Mouse (Mus musculus) fibroblast of lung, adult 2 months (primary cell): ENCODE results near the gene Rnaset2a.
"Not testable (repeated sequence)": the region's sequence is repeated elsewhere in the genome, so short reads cannot be mapped to it uniquely, and the experiment has no call there.

Experiments
- DNase-seq: peaks from one replicate; pipeline ENCODE4 v3.0.0-alpha.2; 2011; ENCODE audit warnings: low read depth

Gene Rnaset2a

DNA sequence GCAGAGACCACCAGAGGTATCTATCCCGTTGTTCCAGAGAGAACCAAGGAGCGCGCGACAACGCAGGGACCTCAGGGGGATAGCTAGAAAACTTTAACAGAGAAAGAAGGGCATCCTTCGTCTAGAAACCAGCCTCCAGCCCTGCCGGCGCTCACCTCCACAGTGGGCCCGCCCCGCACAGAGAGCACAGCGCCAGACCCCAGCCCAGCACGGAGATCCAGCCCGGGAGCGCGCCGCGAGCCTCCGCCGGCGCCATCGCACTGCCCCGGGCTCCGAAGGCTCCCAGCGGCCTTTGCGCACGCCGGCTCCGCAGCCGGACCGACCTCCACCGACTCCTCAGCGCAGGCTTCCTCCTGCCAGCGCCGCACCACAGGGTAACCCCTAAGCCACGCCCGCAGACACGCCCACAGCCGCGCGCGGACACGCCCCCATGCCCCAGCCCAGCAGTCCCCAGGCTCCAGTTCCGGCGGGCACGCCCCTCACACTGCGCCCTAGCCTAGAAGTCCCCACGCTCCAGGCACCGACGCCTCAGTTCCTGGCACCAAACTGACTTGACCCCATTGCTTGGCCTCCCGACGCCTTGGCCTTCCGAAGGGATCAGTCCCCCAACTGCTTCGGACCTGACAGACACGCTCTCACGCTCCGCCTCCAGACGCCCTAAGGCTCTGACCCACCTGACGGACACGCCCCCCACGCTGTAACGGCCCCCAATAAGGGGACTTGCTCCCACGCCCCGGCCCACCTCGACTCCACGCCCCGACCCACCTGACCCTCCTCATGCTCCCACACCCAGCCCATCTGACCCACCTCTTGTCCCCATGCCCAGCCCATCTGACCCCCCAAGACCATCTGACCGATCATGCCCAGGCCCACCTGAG lies at the start of gene Rnaset2a, which contains the start of gene Gm49673:
Rnaset2a (minus strand) TSS at position 659 of the 878 bp plus-strand sequence.
Gm49673 (minus strand) TSS at position 350 of the 878 bp plus-strand sequence.
- peak; percentile 0 for DNase-seq

DNA sequence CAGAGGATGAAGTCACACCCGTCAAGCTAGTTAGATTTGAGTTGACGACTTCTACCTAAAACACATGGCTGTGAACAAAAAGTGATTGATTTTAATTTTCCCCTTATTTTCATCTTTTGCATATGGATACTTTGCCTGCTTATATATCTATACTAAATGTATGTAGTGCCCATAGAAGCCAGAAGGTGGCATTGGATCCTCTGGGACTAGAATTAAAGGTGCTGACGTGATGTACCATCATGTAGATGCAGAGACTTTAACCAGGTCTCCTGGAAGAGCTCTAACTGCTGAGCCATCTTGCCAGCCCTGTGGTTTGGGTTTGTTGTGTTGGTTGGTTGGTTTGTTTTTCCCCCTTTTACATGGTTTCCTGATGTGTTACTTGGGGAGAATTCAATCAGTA lies 49.8 kb upstream of the Rnaset2a start:
- DNase-seq: no peak

DNA sequence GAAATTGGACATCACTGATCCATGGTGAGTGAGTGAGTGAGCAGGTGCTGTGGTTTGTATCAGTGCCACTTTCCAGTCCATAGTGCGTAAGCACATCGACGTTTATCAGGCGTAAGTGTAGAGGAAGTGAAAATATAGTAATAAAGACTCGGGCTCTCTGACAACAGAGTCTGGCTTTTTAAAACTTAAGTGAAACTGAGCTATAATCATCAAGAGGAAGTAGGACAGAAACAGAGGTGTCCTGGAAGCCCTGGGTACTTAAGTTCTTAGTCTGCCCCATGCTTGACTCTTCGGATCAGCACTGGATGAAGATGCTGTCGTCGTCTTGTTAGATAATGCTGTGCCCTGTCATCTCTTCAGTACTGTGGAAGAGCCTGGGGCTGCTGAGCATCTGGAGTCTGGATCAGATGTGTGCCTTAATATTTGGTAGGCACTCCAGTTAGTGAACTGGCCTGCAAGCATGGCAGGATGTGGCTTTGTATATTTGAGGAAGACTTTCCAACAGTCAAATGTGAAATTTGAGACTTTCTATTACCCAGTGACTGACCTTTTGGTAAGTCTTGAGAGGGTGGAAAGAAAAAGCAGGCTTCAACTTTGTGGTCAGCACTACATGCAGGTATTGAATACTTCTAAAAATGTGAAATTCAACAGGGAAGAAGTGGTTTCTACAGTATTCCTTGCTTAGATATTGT lies 47.9 kb upstream of the Rnaset2a start:
- no peak for DNase-seq

DNA sequence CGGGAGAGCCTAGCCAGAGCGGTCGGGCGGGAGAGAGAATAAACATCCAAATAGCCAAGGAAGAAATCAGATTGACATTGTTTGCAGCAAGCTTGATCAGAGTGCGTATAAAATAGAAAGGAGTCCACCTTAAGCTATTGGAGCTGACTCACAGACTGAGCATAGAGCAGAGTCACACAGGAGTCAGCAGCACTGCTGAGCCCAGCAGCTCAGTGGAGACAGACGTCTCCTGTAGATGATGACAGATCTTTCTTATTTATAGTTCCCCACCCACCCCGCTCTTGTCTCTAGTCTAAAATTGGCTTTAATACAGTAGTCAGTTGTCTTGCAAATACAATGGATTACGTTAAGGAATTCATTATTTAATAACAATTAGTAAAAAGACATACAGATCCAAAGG lies 45.8 kb upstream of the Rnaset2a start:
- no peak for DNase-seq

DNA sequence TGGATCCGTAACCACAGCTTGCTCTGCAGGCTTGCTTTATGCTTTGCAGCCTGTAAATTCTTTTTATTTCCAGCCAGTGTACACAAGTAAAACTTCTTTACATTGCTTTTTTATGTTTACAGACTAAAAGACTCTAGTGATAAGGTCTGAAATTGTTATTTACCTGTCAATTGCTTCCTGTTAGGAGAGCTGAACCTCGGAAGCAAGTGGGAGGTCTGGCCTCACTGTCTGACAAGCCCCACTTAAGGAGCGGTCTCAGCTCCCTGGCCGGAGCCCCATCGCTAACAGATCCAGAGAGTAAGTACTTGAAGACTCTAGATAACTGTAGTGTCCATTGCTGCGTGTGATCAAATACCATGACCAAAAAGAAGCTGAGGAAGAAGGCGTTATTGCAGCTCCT lies 36.3 kb upstream of the Rnaset2a start:
- DNase-seq: no peak

DNA sequence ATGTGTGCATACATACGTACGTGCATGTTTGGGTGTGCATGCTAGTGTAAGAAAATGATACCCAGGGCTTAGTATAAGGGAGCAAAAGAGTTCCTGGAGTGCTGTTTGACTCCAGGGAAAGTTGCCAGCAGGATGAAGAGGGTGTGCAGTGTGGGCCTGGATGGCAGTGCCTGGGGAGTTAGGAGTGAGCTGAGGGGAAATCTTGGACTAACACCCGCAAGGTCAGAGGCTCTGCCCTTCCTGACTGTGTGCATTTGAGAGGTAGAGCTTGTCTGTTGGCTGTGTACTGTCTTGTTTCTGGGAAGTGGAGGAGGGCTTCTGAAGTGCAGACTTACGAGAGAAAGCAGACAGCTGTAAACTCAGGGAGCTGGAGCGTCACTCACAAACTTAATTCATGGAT lies 35.9 kb upstream of the Rnaset2a start:
- no peak for DNase-seq

DNA sequence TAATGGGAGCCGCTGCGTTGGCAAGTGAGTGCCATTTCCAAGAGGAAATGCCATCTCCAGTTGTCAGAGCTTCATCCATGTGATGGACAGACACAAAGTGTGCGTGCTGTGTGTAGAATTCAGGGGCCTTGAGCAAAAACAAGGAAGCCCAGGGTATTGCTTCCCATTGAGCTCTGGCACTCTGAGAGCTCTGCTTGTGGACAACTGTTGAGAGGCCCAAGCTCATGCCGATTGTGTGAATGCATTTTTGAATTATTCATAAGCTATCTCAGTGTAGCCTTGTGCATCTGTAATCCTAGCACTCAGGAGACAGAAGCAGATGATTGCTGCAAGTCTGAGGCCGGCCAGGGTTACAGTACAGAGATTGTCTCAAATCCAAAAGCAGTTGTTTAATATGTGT lies 29.2 kb upstream of the Rnaset2a start:
- no peak for DNase-seq

DNA sequence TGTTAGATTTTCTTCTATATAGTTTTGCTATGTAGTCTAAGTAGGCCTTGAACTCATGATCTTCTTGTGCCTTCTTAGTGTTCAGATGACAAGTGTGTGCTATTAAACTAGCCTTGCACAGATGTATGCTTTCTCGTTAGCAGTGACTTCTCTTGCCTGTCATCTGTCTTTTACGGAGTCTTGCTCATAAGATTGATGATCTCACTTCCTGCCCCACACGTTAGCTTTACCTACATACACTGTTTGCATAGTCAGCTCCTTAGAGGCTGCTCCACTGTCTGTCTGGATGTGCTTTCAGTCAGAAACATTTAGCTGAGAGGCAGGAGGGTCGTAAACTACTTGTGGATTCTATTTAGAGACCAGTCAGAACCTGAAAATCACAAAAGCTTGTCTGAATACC lies 23.2 kb upstream of the Rnaset2a start:
- no peak for DNase-seq

DNA sequence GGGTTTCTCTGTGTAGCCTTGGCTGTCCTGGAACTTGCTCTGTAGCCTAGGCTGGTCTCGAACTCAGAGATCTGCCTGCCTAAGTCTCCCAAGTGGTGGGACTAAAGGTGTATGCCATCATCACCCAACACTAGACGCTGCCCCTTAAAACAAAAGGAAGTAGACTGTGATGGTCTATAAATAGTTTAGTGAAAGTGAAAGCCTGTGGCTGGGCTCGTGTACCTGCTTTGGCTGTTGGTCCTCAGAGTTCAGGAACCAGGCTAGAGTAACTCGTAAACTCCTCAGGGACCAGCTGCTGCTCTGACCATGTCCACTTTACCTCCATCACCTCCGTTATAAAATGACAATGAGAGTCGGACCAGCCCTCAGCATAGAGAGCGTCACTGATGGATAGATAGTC lies 22.4 kb upstream of the Rnaset2a start:
- DNase-seq: no peak

DNA sequence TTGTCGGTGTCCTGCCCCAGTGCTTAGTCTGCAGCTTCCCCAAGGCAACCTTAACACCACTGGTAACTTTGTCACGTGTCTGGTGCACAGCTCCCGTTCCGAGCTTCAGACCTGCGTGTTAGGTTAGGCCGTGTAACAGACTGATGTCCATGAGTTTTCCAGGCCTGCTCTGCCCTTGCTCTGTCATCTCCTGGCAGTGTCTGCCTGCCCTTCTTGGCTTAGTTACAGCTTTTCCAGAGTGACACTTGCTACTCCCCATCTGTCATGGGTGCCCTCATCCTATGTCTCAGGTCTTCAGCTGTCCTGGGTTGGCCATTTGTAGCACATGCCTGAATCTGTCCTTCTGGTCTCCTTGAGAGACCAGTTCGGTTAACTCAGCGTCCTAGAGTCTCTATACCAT lies 19.5 kb upstream of the Rnaset2a start:
- not testable (repeated sequence) for DNase-seq

DNA sequence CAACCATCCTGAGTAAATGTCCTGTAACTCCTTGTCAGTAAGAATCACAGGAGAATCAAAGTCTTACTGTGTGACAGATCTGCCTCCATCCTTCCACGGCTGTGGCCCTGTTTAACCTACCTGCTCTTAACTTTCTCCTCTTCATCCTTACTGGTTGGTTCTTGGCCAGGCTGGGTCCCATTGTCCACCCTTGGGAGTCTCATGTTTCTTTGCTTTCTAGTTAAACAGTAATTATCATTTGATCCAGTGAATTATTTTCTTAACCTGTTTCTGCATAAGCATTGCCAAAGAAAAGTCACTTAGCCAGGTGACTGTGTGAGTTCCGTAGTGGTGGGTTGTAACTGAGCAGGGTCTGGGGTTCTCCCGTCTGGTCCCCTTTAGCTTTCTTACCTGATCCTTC lies 18.6 kb upstream of the Rnaset2a start:
- DNase-seq: not testable (repeated sequence)

DNA sequence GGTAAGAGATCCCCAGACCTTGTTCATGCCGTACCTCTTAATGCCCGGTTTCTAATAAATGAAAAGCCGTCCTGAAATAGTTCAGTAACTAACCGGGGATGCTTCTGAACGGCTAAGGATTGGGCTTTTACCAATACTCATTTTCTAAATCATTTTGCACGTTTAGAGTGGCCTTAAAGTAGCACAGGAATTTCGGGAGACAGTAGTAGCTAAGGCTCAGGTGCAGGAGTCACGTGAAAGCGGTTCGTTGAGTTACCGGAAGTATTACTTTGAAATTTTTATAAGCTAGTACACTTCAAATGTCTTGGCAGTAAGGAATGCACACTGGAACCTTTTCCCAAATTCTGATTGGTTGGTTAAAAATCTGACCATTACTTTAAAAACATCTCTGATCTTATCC lies 18.1 kb upstream of the Rnaset2a start:
- DNase-seq: not testable (repeated sequence)

DNA sequence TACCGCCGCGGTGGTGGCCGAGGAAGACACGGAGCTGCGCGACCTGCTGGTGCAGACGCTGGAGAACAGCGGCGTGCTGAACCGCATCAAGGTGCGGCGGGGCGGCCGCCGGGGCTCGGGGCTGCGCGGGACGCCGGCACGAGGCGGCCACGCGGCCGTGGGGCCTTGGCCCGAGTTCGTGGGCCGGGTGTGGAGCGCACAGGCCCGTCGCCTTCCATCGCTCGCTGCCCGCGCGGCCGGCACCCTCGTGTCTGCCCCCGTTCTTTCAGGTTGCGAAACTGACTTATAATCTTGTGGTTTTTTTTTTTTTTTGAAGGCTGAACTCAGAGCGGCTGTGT lies 17.7 kb upstream of the Rnaset2a start:
- not testable (repeated sequence) for DNase-seq

DNA sequence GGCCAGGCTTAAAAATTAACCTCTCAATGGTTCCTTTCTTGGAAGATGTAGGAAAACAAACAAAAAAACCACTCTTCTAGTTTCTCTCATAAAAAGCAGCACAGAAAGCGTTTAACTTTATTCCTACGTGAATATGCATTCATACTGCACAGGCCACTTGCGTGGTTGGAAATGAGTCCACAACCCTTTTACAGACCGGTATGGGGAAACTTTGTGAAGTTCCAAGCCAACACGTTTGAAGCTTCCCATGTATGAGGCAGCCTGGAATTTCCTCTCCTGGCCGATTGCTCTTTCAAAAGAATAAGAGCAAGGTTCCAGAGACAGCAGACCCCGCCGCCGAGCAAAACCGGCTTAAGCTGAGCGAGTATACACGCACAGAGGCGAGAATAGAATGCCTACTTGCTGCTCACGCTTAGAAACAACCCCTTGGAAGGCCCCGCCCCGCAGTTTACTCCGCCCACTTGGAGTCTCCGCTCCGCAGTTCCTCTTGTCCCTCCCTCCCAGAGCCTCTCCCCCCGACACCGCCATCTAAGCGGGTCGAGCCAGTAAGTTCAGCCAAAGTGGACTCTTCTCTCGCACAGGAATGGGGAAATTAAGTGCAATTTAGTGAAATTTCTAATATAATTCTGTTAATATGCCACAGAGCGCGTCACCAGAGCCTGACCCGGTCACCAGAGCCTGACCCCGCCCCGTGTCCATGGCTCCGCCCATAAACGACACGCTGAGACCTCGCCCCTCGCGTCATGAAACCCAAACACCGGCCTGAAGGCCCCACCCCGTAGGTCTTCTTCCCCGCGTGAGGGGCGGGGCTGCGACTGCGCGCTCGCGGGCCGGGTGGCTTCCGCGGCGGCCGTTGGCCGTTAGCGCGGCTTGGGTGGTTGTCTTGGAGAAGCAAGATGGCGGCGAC lies 17.1 kb upstream of the Rnaset2a start, which contains the start of gene Fgfr1op:
Fgfr1op (plus strand) TSS at position 801 of the 907 bp plus-strand sequence.
- peak; percentile 7 for DNase-seq

DNA sequence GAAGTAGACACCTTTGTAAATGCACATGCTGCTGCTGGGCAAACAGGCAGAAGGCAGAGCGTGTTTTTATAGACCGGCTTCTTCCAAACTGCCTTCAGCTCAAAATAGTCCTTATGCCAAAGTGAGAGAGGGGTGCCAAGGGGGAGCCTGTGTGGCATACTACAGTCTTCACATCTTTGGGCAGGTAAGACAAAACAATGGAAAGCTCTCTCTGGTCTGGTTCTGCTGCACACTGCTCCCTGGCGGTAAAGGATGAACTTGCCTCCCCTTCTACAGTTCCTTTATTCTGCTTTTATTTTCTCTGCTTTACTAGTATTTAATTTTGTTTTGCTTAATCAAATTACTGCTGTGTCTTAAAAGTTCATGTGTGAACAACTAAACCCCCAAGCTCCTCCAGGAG lies 13.1 kb upstream of the Rnaset2a start:
- DNase-seq: not testable (repeated sequence)

DNA sequence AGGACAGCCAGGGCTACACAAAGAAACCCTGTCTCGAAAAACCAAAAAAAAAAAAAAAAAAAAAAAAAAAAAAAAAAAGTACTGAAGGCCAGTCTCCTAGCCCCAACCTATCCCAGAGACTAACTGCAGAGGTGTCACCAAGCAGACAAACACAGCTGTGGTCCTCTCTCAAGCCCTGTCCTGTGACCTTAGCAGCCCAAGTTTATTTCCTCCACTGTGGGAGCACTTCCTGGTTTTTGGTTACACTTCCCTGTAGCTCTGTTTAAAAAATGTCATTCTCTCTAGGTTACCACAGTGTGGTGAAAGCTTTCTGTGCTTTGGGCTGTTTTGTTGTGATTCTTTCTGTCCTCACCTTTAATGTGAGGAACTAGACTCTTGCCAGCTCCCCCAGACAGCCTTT lies 10.7 kb upstream of the Rnaset2a start:
- DNase-seq: not testable (repeated sequence)

DNA sequence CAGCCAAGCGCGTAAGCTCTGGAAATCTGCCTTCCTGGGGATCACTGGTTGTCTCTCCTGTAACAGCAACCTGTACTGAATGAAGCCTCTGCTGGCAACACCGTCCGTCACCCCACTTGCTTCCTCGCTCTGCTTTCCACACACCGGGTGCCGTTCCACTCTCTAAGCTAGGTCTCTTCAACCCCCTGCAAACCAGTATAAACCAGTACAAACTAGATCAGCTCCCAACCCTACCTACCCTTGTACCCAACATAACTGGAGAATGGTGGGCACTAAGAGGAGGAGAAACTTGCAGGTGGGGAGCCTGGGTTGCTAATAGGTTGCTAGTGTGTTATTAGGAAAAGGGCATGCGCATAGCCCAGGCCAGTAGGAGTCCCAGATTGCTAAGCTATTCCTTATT lies 8.1 kb upstream of the Rnaset2a start:
- DNase-seq: not testable (repeated sequence)

DNA sequence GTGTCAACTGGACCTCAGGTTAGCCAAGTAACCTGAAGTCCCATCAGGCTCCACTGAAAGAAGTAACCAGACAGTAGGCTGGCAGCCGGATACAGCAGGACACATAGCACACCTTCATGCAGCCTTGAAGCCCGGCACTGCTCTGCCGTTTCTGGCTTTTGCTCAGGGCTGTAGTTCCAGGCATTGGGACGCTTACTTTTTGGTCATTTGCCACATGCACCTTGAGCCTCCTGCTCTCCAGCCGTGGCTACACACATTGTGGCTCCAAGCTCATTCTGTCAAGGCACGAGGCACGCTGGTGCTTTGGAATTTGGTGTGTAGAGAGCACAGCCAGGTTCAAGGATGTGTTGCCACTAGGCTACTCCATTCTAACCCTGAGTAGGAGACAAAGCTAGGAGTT lies 7.1 kb upstream of the Rnaset2a start:
- DNase-seq: not testable (repeated sequence)

DNA sequence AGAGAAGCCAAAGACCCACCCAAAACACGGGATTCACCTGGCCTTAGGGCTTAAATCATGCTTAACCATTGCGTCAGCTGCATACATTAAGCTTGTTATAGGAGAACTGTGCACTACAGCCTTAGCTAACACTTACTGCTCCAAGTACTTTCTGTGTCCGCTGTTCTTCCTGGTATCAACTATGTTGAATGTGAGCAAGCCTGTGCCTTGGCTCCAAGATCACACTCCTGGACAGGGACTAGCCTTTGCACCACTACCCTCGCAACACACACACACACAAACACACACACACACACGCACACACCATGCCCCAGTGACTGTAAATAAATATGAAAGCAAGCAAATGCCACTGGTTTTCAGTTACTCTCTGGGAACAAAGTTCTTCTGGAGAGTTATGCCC lies 966 bp downstream of the Rnaset2a start:
- not testable (repeated sequence) for DNase-seq

DNA sequence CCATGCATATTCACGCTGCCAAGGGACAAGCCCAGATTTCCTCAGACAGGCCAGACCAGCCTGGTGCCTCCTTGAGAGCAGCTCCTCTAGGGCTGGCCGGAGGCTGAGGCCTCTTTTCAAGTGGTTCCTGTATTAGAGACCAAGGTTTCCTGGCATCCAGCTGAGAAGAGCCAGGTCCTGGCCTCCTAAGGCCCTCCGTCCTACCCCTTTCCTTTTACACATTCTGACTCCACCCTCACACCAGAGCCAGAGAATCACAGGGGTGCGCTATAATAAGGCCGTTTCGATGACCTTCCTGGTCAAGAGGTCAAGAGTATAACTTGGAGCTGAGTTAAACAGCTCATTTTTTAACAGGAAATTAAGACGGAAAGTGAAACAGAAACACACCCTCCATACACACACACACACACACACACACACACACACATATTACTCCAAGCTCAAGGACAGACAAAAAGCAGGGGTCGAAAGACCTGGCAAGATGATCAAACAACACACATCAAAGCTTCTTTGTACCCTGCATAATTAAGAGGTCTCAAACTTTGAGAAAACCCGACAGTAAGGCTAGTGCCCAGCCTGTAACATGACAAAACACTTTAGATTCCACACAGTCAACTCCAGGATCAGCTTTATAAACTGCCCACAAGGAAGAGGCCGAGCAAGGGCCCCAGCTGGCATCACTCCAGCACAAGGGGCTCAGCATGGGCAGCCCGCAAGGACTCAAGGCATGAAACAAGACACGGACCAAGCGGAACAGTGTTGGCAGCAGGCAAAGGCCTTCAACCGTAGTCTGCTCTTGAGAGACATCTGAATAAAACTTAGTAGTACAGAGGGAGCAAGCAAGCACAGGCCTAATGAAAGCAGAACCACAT lies 3.9 kb downstream of the Rnaset2a start:
- DNase-seq: peak; percentile 1

DNA sequence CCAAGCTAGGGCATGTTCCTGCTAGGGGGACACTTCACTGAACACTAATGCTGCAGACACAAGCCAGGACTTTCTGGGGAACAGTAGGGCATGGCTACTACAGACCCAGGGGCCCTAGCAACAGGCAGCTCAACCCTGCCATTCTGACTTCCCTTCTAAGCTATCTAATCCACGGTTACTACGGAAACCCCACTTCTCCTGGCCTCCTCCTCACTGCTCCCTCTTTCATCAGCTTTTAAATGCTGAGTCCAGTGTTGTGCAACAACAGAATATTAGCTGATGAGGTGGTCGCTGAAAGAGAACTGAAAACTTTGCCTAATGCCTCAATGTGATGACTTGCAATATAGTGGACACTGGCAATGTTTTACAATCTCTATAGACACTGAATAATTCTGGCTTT lies 7.7 kb downstream of the Rnaset2a start:
- DNase-seq: not testable (repeated sequence)
